Mouse (Mus musculus) ES-Bruce4 (cell line): ENCODE measurements around the gene Thy1.

ENCODE experiments used
- CTCF ChIP-seq: IDR thresholded peaks from one replicate; pipeline ENCODE4 v1.8.1; 2011; ENCODE audit warnings: low read depth, low read length
- EP300 ChIP-seq: IDR thresholded peaks from 2 replicates; pipeline ENCODE4 v1.6.1; 2011; ENCODE audit warnings: low read depth, low read length; ENCODE audit not compliant: insufficient read depth
- POLR2A ChIP-seq: IDR thresholded peaks from one replicate; pipeline ENCODE4 v1.8.1; 2011; ENCODE audit warnings: low read length; ENCODE audit not compliant: insufficient read depth

DNA sequence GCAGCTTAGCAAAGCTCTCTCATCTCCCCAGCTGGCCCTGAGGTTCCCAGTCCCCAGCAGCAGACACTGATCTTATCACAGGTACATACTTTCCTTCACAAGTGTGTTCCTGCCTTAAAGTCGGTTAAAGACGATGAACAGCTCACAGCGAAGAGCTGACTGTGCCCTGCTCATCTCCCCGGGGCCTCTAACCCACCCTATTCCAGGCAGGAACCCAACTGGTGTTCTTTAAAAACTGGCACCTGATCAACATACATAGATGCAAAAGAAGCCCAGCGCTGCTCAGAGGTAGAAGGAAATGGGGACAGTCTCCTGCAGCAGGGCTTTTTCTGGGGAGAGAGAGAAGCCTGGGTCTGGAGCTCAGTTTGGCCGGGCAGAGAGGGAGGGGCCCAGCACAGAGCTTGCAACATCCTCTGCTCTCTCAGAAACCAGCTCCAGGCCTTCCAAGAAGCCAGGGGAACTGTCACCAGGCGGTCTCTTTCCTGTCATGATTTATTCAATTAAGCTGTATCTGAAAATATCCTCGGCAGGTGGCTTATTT is 30.4 kb upstream of the Thy1 start:
- TF ChIP-seq CTCF, result no peak
- no peak for TF ChIP-seq POLR2A
- TF ChIP-seq EP300, result no peak
